Mouse (Mus musculus) gastrocnemius, adult 8-10 months (tissue): ENCODE data around the gene Ppm1h. TPM values are rescaled to one million over a fixed set of nuclear protein-coding genes. Genes with fewer than 3 reads are reported as not detected.

ENCODE experiments used
- DNase-seq, 2 experiments: peaks; one replicate each; pipeline ENCODE4 v3.0.0; 2022; ENCODE audit warnings: low spot score in 2 of 2
- total RNA-seq, 4 experiments: library from RNA; stranded (reverse); gene quantifications; 2 replicates each; pipeline ENCODE4 v1.2.4; 2022

Ppm1h gene
- total RNA-seq, 4 experiments from 2014 or later = 1.2 to 3.1 (median 1.2) TPM

DNA sequence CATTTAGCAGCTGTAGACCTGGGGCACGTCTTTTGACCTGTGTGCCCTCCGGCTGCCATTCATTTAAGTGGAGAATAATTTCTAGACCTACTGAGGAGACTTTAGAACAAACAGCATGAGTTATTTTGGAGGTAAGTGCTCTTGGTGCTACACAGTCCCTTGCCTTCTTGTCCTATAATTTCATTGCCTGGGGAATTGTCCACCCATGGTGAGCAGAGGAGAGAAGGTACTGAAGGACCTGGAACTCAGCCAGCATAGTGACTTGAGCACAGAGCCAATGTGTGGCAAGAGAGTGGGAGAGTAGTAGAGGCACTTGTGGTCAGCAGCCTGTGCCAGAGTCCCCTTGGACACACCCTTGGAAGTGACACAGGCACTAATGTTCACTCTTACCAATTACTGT is 64.8 kb downstream of the Ppm1h start:
- no peak for DNase-seq

DNA sequence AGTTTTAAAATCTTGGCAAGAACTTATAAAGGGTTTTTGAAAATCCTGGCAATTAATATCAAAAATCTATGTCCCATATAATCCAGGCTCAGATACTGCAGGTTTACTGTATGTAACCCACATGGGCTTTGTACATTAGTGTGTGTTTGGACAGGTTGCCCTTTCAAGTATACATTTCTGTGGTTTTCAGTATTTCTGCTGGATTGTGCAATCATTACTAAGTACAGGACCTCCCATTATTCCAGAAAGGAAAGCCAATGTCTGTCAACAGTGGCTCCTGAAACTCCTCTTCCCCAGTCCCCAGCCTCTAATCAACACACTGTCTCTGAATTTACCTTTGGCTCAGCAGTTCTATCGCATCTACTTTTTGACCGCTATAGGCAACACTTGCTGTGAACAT is 66.4 kb downstream of the Ppm1h start:
- no peak for DNase-seq

- DNase-seq = no peak
Observed at GRCm38 (mm10) chr10:122746211-122746610, 67.6 kb downstream of the Ppm1h start.

GRCm38 (mm10) chr10:122747151-122747925 is 68.8 kb downstream of the Ppm1h start:
- no peak for DNase-seq

DNA sequence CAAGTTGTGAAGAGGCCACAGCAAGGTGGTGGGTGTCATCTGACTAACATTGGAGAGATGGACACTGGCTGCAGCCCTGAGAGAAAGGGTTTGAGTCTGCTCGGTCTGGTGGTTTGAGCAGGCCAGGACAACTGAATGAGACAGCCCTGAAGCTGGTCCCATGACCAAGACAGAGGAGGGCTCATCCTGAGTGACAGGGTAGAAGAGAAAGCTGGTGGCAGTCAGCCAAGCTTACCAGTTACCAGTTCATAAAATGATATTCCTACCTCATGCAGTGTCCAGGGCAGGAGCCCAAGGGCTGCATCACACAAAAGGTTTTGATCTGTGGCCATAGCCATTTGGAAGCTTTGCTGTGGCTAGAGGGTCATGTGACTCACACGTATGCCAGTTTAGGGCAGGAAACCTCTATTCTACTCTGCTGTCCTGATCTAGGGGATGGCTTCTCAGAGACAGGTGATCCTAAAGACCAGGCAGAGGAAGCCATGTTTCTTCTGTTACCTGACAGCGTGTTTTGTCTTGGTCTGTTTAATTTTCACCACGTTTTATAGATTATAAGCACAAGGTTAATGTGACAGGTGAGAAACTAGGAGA is 69.9 kb downstream of the Ppm1h start:
- DNase-seq = no peak

DNA sequence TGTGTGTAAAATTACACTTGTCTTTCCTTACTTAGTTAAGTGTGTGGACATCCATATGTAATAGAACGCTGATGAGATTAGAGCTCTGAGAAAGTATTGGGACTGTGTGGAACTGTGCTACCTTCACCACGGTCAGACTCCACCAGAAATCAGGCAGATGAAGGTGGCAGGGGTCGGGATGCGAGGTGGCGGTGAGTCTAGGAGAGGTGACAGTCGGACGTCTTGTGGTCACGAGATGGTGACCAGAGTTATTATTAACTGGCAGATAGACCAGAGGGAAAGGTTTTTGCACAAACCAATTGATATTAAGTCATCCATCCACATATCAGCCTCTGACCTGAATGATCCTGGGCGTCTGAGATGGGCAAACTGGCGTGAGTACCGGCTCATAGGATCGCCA is 70.5 kb downstream of the Ppm1h start:
- DNase-seq = no peak

DNA sequence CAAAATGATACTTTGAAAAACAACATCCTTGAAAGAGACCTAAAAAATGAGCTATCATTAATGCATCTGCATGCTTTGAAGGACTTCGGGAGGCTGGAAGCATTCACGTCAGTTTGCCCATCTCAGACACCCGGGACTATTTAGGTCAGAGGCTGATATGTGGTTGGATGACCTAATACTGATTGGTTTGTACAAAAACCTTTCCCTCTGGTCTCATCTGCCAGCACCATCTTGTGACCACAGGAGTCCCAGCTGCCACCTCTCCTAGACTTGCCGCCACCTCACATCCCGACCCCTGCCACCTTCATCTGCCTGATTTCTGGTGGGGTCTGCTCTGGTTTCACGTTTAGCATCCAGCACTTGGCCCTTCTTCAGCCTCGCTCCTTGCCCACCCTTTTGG is 71.3 kb downstream of the Ppm1h start:
- DNase-seq = no peak

DNA sequence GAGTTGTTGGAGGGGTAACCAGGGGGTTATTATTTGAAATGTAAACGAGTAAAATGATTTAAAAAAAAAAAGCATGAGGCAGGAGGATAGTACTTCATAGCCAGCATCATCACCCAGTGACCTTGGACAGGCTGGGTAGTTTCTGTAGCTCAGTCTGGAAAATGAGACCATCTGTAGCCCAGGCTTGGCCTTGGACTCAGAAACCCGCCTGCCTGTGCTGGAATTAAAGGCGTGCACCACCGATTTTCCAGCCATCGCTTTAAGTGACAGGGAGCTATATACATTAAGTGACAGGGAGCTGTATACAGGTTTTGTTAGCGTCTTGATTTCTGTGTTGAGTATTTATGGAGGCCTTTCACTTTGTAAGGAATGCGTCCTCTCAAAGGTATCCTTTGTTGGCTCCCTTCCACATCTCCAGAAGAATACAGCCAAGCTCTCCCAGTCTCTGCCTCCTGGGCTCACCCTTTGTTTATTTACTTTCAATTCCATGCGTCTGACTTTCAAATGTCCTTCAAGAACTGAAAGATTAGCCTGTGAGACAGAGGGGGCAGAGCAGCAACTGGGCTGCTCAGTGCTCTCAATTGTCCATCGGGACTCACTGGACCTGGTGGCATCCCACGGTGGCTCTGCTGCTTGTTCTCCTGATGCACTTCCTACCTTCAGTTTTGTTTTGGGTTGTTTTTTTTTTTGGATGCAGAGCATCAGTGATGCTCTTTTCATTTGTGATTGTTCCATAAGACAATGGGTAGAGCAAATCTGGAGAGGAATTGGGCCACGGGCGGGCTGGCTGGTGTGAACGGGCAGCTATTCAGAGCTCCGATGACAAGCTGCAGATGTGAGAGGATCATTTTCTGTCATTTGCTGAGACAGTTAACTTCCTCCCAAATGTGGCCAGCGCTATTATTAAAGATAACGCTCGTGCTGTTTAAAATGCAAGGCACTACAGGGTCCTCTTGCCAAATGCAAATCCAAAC is 74.7 kb downstream of the Ppm1h start:
- DNase-seq = no peak

DNA sequence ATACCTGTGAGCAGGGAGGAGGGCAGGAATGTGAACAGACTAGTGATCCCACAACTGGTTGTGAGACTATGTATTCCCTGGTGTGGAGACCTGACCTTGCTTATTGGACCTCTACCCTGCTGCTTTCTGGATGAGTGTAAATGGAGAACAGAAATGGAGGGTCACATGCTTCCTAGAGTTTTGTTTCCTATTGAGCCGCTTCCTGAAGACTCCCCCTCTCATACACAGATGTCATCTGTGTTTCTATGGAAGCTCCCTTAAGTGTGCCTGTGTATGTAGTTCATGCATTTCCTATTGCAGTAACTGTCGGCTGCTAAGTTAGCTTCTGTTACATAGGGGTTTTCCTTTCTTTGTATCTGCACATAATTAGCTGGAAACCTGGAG is 75.4 kb downstream of the Ppm1h start:
- no peak for DNase-seq

DNA sequence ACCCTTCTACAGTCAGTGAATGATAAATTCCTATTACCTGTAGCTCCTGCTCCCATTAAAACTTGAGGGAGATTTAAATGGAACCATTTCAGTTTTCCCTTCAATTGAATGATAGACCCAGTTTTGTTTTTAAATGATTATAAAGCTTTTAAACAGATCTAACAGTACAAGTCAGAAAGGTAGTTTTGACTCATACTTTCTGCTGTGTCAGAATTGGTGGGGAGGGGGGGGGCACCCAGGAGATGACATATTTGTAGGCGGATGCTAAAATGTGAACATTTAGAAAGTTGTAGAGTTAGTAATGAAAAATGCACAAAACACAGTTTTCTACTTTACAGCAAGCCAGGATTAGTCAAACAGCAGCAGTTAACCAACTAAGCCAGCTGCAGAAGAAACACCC is 76.4 kb downstream of the Ppm1h start:
- no peak for DNase-seq

GRCm38 (mm10) chr10:122756879-122757530 is 78.4 kb downstream of the Ppm1h start:
- no peak for DNase-seq

DNA sequence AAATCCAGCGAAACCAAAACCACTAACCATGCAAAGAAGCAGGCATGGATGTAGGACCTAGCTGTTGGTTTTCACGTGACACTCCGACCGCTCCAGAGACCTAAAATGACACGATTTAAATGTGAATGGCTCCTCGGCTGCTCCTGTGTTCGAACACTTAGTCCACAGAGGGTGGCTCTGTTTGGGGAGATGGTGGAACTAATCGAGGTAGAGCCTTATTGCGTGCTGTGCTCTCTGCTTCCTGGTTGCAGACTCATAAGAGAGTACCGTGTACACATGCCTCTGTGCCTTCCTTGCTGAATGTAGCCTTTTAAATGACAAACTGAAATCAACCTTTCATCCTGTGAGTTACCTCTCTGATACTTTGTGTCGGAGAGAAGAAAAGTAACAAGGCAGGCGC is 79.2 kb downstream of the Ppm1h start:
- no peak for DNase-seq

DNA sequence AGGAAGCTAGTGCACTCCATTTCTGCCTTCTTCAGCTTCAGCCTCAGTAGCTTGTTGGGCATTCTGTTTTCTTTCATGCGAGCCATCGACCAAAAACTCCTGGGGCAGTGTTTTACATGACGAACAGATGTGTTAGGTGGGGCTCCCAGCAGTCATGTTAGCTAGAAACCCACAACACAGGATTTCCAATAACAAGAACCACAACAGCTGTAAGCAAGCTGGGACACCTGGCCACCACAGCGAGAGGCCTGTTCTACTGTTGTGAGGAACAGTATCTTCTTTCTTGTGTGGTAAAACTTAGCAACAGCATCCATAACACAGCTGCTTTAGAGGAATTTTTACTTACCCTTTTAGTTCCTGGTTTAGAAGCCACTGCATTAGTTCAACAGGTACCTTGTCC is 79.8 kb downstream of the Ppm1h start:
- DNase-seq = no peak

GRCm38 (mm10) chr10:122759729-122760128 is 81.2 kb downstream of the Ppm1h start:
- no peak for DNase-seq

DNA sequence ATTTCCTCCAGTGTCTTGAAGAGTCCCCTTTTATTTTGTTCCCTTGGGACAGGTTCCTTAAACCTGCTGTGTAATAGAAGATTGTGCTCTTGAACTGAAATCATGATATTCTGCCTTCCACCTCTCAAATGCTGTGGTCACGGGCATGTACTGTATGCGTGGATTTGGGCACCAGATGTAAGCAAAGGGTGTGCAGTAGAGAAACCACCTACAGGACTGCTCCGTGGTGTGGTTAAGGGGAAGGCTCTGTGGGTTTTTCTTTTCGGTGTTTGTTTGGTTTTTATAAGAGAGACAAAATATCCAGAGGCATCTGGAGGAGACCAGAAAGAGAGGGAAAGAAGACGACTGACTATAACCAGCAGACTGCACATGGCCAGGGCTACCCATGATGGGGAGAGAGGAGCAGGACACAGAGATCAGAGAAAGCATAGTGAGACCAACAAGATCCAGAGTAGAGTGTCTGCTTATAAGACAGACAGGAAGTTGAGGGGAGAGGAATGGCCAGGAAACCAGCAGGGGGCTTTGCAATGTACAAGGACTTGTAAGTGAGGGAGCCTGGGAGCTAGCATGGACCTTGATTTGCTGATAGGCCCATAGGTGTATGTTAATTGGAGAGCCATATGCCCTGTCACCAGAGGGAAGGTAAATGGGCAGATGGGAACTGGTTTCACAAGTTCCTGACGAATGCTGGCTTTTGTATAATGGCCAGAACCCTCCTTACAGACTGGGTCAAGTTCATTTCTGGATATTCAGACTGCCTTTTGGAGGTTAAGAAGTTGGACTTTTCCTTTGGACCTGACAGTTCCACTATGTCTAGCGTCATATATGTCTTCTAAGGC is 82.1 kb downstream of the Ppm1h start:
- no peak for DNase-seq

DNA sequence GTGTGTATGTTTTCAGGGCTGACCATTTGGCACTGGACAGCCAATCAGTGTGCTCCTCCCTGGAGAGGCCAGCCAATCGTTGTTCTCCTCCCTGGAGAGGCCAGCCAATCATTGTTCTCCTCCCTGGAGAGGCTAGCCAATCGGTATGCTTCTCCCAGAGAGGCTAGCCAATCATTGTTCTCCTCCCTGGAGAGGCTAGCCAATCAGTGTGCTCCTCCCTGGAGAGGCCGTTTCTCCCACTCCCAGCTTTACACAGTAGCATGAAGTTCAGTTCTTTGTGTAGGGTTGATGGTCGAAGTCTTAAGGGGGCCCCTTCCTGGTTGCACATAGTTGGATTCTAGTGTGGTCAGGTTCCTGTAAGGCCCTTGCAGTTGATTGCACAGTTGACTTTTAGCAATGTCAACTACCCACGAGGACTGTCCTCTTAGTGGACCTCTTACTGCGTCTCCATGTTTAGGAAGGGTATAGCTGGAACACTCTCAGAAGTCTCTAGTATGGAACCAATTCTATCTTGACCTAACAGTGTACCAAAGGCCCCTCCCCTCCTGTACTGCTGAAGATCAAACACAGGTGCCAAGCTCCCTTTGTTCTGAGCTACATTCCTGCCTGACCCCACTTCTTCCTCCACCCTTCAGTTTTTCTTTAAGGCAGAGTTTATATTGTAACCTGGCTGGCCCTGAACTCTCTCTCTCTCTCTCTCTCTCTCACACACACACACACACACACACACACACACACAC is 84.4 kb downstream of the Ppm1h start:
- no peak for DNase-seq

DNA sequence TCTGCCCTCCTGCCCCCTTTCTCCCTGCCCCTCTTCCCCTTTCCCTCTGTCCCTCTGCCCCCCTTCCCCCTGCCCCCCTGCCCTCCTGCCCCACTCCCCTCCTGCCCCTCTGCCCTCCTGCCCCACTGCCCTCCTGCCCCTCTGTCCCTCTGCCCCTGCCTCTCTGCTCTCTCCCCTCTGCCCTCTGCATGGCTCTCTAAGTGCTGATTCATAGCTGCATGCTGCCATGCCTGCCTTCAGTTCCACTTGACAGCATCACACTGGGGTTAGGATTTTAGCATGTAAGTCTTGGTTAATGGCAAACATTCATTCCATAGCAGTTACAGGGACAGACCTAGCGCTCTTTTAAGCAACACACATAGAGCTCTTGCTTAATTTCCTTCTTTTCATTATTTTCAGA is 85.0 kb downstream of the Ppm1h start:
- no peak for DNase-seq

GRCm38 (mm10) chr10:122764653-122765052 is 86.1 kb downstream of the Ppm1h start:
- no peak for DNase-seq

GRCm38 (mm10) chr10:122765521-122765920 is 87.0 kb downstream of the Ppm1h start:
- no peak for DNase-seq

GRCm38 (mm10) chr10:122765992-122766391 is 87.4 kb downstream of the Ppm1h start:
- DNase-seq = no peak
